Mouse (Mus musculus) NIH3T3 (cell line): Measurements from ENCODE around the gene Alas2.

ENCODE experiments used
- DNase-seq: peaks from one replicate; pipeline ENCODE4 v3.0.0-alpha.2; 2012; ENCODE audit warnings: low read depth

The Alas2 gene

GRCm38 (mm10) chrX:150547239-150547638 is at the start of gene Alas2:
TSS of gene Alas2 (plus strand) at chrX:150547375.
- no peak for DNase-seq

GRCm38 (mm10) chrX:150508696-150509095 is 38.5 kb upstream of the Alas2 start:
- DNase-seq = no peak

GRCm38 (mm10) chrX:150510631-150511030 is 36.5 kb upstream of the Alas2 start:
- peak; percentile 69 for DNase-seq

GRCm38 (mm10) chrX:150511274-150511673 is 35.9 kb upstream of the Alas2 start:
- DNase-seq = no peak

- DNase-seq = no peak
Observed at GRCm38 (mm10) chrX:150514127-150514526, 33.0 kb upstream of the Alas2 start.

GRCm38 (mm10) chrX:150516015-150516414 is 31.2 kb upstream of the Alas2 start:
- no peak for DNase-seq

- no peak for DNase-seq
Observed at GRCm38 (mm10) chrX:150516477-150516876, 30.7 kb upstream of the Alas2 start.

- no peak for DNase-seq
Observed at GRCm38 (mm10) chrX:150540111-150540510, 7.1 kb upstream of the Alas2 start.

GRCm38 (mm10) chrX:150541684-150542083 is 5.5 kb upstream of the Alas2 start:
- no peak for DNase-seq

- no peak for DNase-seq
Observed at GRCm38 (mm10) chrX:150549639-150550038, 2.5 kb downstream of the Alas2 start.

GRCm38 (mm10) chrX:150551986-150552385 is 4.8 kb downstream of the Alas2 start:
- DNase-seq = no peak

GRCm38 (mm10) chrX:150554032-150554431 is 6.9 kb downstream of the Alas2 start:
- no peak for DNase-seq

- DNase-seq = no peak
Observed at GRCm38 (mm10) chrX:150564644-150565357, 17.6 kb downstream of the Alas2 start.

GRCm38 (mm10) chrX:150581921-150582320 is 34.7 kb downstream of the Alas2 start:
- DNase-seq = no peak

GRCm38 (mm10) chrX:150585116-150585515 is 37.9 kb downstream of the Alas2 start:
- no peak for DNase-seq

GRCm38 (mm10) chrX:150588023-150588764 is 41.0 kb downstream of the Alas2 start, which contains the start of gene Pfkfb1:
TSS of gene Pfkfb1 (plus strand) at chrX:150588229.
- peak; percentile 89 for DNase-seq

GRCm38 (mm10) chrX:150589696-150590095 is 42.5 kb downstream of the Alas2 start, which contains the start of gene Apex2:
TSS of gene Apex2 (minus strand) at chrX:150589868.
- DNase-seq = no peak

GRCm38 (mm10) chrX:150593266-150594035 is 46.3 kb downstream of the Alas2 start:
- DNase-seq = no peak

GRCm38 (mm10) chrX:150594176-150594575 is 47.0 kb downstream of the Alas2 start:
- DNase-seq = no peak

GRCm38 (mm10) chrX:150595016-150595760 is 48.0 kb downstream of the Alas2 start:
- DNase-seq = no peak

GRCm38 (mm10) chrX:150598882-150599281 is 51.7 kb downstream of the Alas2 start:
- DNase-seq = no peak
